Mouse (Mus musculus) layer of hippocampus, adult 11-12 months (tissue): ENCODE results near the gene Nphp4.

Experiments used
- DNase-seq: peaks from one replicate; pipeline ENCODE4 v3.0.0; 2022; ENCODE audit warnings: low spot score

Nphp4 gene

GRCm38 (mm10) chr4:152568006-152568405, 91.5 kb downstream of the Nphp4 start:
- no peak for DNase-seq

GRCm38 (mm10) chr4:152568662-152569395, 92.3 kb downstream of the Nphp4 start:
- no peak for DNase-seq

- no peak for DNase-seq
These were observed 97.8 kb downstream of the Nphp4 start for GRCm38 (mm10) chr4:152574266-152574665.

- DNase-seq, result no peak
These were observed 100.3 kb downstream of the Nphp4 start for GRCm38 (mm10) chr4:152576826-152577225.

GRCm38 (mm10) chr4:152579956-152580355, 103.5 kb downstream of the Nphp4 start:
- DNase-seq, result no peak

GRCm38 (mm10) chr4:152582206-152582605, 105.7 kb downstream of the Nphp4 start:
- DNase-seq, result no peak

GRCm38 (mm10) chr4:152583616-152584015, 107.1 kb downstream of the Nphp4 start:
- DNase-seq, result no peak

- DNase-seq, result no peak
These were observed 109.0 kb downstream of the Nphp4 start for GRCm38 (mm10) chr4:152585526-152585925.

- DNase-seq, result no peak
These were observed 109.7 kb downstream of the Nphp4 start for GRCm38 (mm10) chr4:152586175-152586574.

GRCm38 (mm10) chr4:152604285-152604684, 127.8 kb downstream of the Nphp4 start:
- DNase-seq, result no peak

GRCm38 (mm10) chr4:152609196-152609595, 132.7 kb downstream of the Nphp4 start:
- no peak for DNase-seq

- no peak for DNase-seq
These were observed 133.5 kb downstream of the Nphp4 start for GRCm38 (mm10) chr4:152610026-152610425.
